Mouse (Mus musculus) lung, embryonic 14.5 days (tissue): ENCODE measurements around the gene Arg1. TPM values are rescaled to one million over a fixed set of nuclear protein-coding genes. Genes with fewer than 3 reads are reported as not detected.

ENCODE experiments used
- ATAC-seq: fragments of 200-750 bp; cut with Nextera tagmentation; 2 replicates; pipeline ENCODE4 v1.8.0; 2017; ENCODE audit warnings: mild to moderate bottlenecking, moderate TSS enrichment, moderate library complexity; ENCODE audit not compliant: insufficient read depth
- DNase-seq: peaks from one replicate; pipeline ENCODE4 v3.0.0-alpha.2; 2015
- H3K27ac ChIP-seq: fragments of 300-500 bp; sonication (generic); 2 replicates; pipeline ENCODE4 v1.5.1; 2014; ENCODE audit warnings: low read depth, mild to moderate bottlenecking, moderate library complexity
- H3K27me3 ChIP-seq: fragments of 300-500 bp; sonication (generic); 2 replicates; pipeline ENCODE4 v1.6.1; 2014; ENCODE audit warnings: low read length, control low read depth; ENCODE audit not compliant: insufficient read depth
- H3K36me3 ChIP-seq: fragments of 300-500 bp; sonication (generic); 2 replicates; pipeline ENCODE4 v1.6.1; 2014; ENCODE audit warnings: control low read depth; ENCODE audit not compliant: insufficient read depth
- H3K4me1 ChIP-seq: fragments of 300-500 bp; sonication (generic); 2 replicates; pipeline ENCODE4 v1.6.1; 2014; ENCODE audit warnings: antibody characterized with exemption, control low read depth; ENCODE audit not compliant: insufficient read depth
- H3K4me2 ChIP-seq: fragments of 300-500 bp; sonication (generic); 2 replicates; pipeline ENCODE4 v1.6.1; 2014; ENCODE audit warnings: mild to moderate bottlenecking
- H3K4me3 ChIP-seq: fragments of 300-500 bp; sonication (generic); 2 replicates; pipeline ENCODE4 v1.5.1; 2014; ENCODE audit warnings: low read depth, low read length
- H3K9ac ChIP-seq: fragments of 300-500 bp; sonication (generic); 2 replicates; pipeline ENCODE4 v1.6.1; 2014
- H3K9me3 ChIP-seq: fragments of 300-500 bp; sonication (generic); 2 replicates; pipeline ENCODE4 v1.6.1; 2016; ENCODE audit warnings: low read depth, low read length, control low read depth
- CTCF ChIP-seq: IDR thresholded peaks from 2 replicates; pipeline ENCODE4 v1.5.1; 2016; ENCODE audit warnings: antibody characterized with exemption, low read depth
- WGBS: fragments of 180-500 bp; shearing (Covaris S2); extraction: QIAGEN DNeasy Blood & Tissue Kit; methylation state at CpG from one replicate; pipeline ENCODE4 v1.1.7; 2014; 5-methylcytosine and 5-hydroxymethylcytosine counted together
- polyA plus RNA-seq: library from polyadenylated mRNA; unstranded; fragments of >200 nt; fragmentation: Nextera tagmentation; extraction: Ambion mirVana; gene quantifications from 2 replicates; pipeline ENCODE4 v1.2.1, GENCODE M21; 2014

Gene Arg1
- polyA plus RNA-seq, 1 experiment from 2014 or later: 1.4 TPM

- DNase-seq (peak; percentile 69), ATAC-seq (no peak)
- peak overlapping the region; percentile 43 for H3K4me2 ChIP-seq
- H3K27ac ChIP-seq: no peak overlapping the region
- no peaks in the 10 kb centered on the region for H3K36me3 ChIP-seq
- WGBS: 26% methylated on average over 15 of the region's 15 CpGs
- no peaks in the 10 kb centered on the region for H3K27me3 ChIP-seq
- H3K9me3 ChIP-seq: no peaks in the 10 kb centered on the region
- TF ChIP-seq CTCF: no peak
- no peak overlapping the region for H3K4me3 ChIP-seq
- H3K9ac ChIP-seq: no peak overlapping the region
- peaks cover 10% of the 10 kb centered on the region; the same call in 1 of the 2 replicates for H3K4me1 ChIP-seq
These were observed 32.0 kb upstream of the Arg1 start for GRCm38 (mm10) chr10:24959043-24959916.

- Histone ChIP-seq H3K4me2 (peak overlapping the region; percentile 43), H3K9me3 (no peaks in the 10 kb centered on the region), H3K9ac (no peak overlapping the region), H3K36me3 (no peaks in the 10 kb centered on the region), H3K4me3 (no peak overlapping the region), H3K27ac (no peak overlapping the region), H3K4me1 (peaks cover 10% of the 10 kb centered on the region; the same call in 1 of the 2 replicates), H3K27me3 (no peaks in the 10 kb centered on the region)
- WGBS: 15% methylated on average over 15 of the region's 15 CpGs
- no peak for TF ChIP-seq CTCF
- ATAC-seq (no peak), DNase-seq (no peak)
These were observed 31.2 kb upstream of the Arg1 start for GRCm38 (mm10) chr10:24958280-24959042.

GRCm38 (mm10) chr10:24953876-24954275, 26.6 kb upstream of the Arg1 start:
- H3K27me3 ChIP-seq: no peaks in the 10 kb centered on the region
- TF ChIP-seq CTCF: no peak
- WGBS: 72% methylated on average over 6 of the region's 6 CpGs
- no peaks in the 10 kb centered on the region for H3K9me3 ChIP-seq
- no peak overlapping the region for H3K27ac ChIP-seq
- no peak overlapping the region for H3K9ac ChIP-seq
- peaks cover 10% of the 10 kb centered on the region; the same call in 1 of the 2 replicates for H3K4me1 ChIP-seq
- DNase-seq (no peak), ATAC-seq (no peak)
- H3K4me3 ChIP-seq: no peak overlapping the region
- no peak overlapping the region for H3K4me2 ChIP-seq
- H3K36me3 ChIP-seq: no peaks in the 10 kb centered on the region

GRCm38 (mm10) chr10:24952549-24952948, 25.3 kb upstream of the Arg1 start:
- no peak overlapping the region for H3K4me2 ChIP-seq
- 57% methylated on average over 7 of the region's 7 CpGs for WGBS
- DNase-seq: peak; percentile 67

GRCm38 (mm10) chr10:24951575-24951974, 24.3 kb upstream of the Arg1 start:
- peak; percentile 48 for DNase-seq
- ATAC-seq: no peak
- Histone ChIP-seq H3K27ac (no peak overlapping the region), H3K9ac (no peak overlapping the region), H3K4me3 (no peak overlapping the region), H3K27me3 (no peaks in the 10 kb centered on the region), H3K36me3 (no peaks in the 10 kb centered on the region), H3K9me3 (no peaks in the 10 kb centered on the region), H3K4me1 (0 out of 2 replicates have a peak, but pooled peaks cover 2% of the 10 kb centered on the region), H3K4me2 (no peak overlapping the region)
- TF ChIP-seq CTCF: no peak
- 36% methylated on average over 8 of the region's 8 CpGs for WGBS

More at GRCm38 (mm10) chr10:24952549-24952948, 25.3 kb upstream of the Arg1 start:
- TF ChIP-seq CTCF: no peak
- H3K27ac ChIP-seq: no peak overlapping the region
- no peak overlapping the region for H3K4me3 ChIP-seq
- H3K9me3 ChIP-seq: no peaks in the 10 kb centered on the region
- H3K9ac ChIP-seq: no peak overlapping the region
- ATAC-seq: no peak
- 0 out of 2 replicates have a peak, but pooled peaks cover 2% of the 10 kb centered on the region for H3K4me1 ChIP-seq
- no peaks in the 10 kb centered on the region for H3K36me3 ChIP-seq
- no peaks in the 10 kb centered on the region for H3K27me3 ChIP-seq

GRCm38 (mm10) chr10:24950223-24950622, 22.9 kb upstream of the Arg1 start:
- Histone ChIP-seq H3K27ac (no peak overlapping the region), H3K4me3 (no peak overlapping the region), H3K9ac (no peak overlapping the region), H3K9me3 (no peaks in the 10 kb centered on the region), H3K27me3 (no peaks in the 10 kb centered on the region), H3K4me2 (no peak overlapping the region), H3K4me1 (0 out of 2 replicates have a peak, but pooled peaks cover 2% of the 10 kb centered on the region), H3K36me3 (no peaks in the 10 kb centered on the region)
- ATAC-seq: no peak
- TF ChIP-seq CTCF: no peak
- no peak for DNase-seq
- 54% methylated on average over 4 of the region's 4 CpGs for WGBS

GRCm38 (mm10) chr10:24948278-24948677, 21.0 kb upstream of the Arg1 start:
- Histone ChIP-seq H3K9me3 (no peaks in the 10 kb centered on the region), H3K36me3 (no peaks in the 10 kb centered on the region), H3K27ac (peak overlapping the region; percentile 18; the same call in 1 of the 2 replicates), H3K9ac (no peak overlapping the region), H3K4me1 (0 out of 2 replicates have a peak, but pooled peaks cover 2% of the 10 kb centered on the region), H3K27me3 (no peaks in the 10 kb centered on the region), H3K4me2 (no peak overlapping the region), H3K4me3 (no peak overlapping the region)
- 23% methylated on average over 8 of the region's 8 CpGs for WGBS
- DNase-seq (peak; percentile 40), ATAC-seq (peak; percentile 47; the same call in 1 of the 2 replicates)
- no peak for TF ChIP-seq CTCF
